Mouse (Mus musculus): ENCODE results near the gene Agbl4. TPM values are rescaled to one million over a fixed set of nuclear protein-coding genes. Genes with fewer than 3 reads are reported as not detected.

Agbl4 gene
- polyA plus RNA-seq, 1 experiment: not detected

GRCm38 (mm10) chr4:110529804-110530203 lies 132.3 kb downstream of the Agbl4 start:
- H3K9me3 ChIP-seq (ENCODE audit: control insufficient read depth, low read length): no peaks in the 10 kb centered on the region
- TF ChIP-seq TAL1 (IDR thresholded peaks at IDR 0.05; ENCODE audit: low read length): no peak
- TF ChIP-seq GATA1 (IDR thresholded peaks at IDR 0.05; ENCODE audit: low read length): no peak
- no peaks in the 10 kb centered on the region for H3K4me1 ChIP-seq (ENCODE audit: control insufficient read depth)
- no peak overlapping the region for H3K4me3 ChIP-seq (replicated peaks)
- no peaks in the 10 kb centered on the region for H3K27me3 ChIP-seq (ENCODE audit: control insufficient read depth)
- no peaks in the 10 kb centered on the region for H3K36me3 ChIP-seq (ENCODE audit: control insufficient read depth)

GRCm38 (mm10) chr4:110549223-110549622 lies 151.8 kb downstream of the Agbl4 start:
- no peaks in the 10 kb centered on the region for H3K36me3 ChIP-seq (ENCODE audit: control insufficient read depth)
- no peak for TF ChIP-seq TAL1 (IDR thresholded peaks at IDR 0.05; ENCODE audit: low read length)
- no peak for TF ChIP-seq GATA1 (IDR thresholded peaks at IDR 0.05; ENCODE audit: low read length)
- no peaks in the 10 kb centered on the region for H3K4me1 ChIP-seq (ENCODE audit: control insufficient read depth)
- no peaks in the 10 kb centered on the region for H3K27me3 ChIP-seq (ENCODE audit: control insufficient read depth)
- no peak overlapping the region for H3K4me3 ChIP-seq (replicated peaks)
- no peaks in the 10 kb centered on the region; the same call in 1 of the 2 replicates for H3K9me3 ChIP-seq (ENCODE audit: control insufficient read depth, low read length)

DNA sequence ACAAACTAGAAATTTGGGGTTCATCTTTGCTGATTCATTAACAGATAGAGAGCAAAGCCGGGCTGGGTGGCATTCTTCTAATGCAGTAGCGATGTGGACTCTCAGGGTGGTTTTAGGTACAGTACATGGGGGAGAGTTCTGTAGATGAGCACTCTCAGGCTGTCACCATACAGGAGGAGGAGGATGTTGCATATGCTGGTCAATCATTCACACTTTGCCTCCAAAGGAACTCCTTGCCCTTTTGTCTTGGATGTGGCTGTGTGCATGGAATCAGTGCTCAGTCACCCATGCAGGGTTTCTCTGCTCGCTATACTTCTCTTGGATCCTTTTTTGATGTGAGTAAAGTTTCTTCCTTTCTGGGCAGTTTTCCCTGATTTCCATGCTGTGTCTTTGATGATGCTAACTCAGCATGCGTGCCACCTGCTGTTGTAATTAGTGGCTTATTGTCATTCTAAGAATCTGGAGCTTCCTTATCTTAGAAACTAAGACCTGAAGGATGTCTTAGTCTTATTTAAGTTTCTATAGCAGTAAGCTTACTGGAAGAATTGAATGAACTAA lies 200.3 kb downstream of the Agbl4 start:
- H3K9me3 ChIP-seq (ENCODE audit: control insufficient read depth, low read length): no peaks in the 10 kb centered on the region
- H3K36me3 ChIP-seq (ENCODE audit: control insufficient read depth): no peaks in the 10 kb centered on the region
- TF ChIP-seq TAL1 (IDR thresholded peaks at IDR 0.05; ENCODE audit: low read length) (no peak), GATA1 (IDR thresholded peaks at IDR 0.05; ENCODE audit: low read length) (no peak)
- H3K4me1 ChIP-seq (ENCODE audit: control insufficient read depth): no peaks in the 10 kb centered on the region
- H3K27me3 ChIP-seq (ENCODE audit: control insufficient read depth): no peaks in the 10 kb centered on the region
- H3K4me3 ChIP-seq (replicated peaks): no peak overlapping the region

DNA sequence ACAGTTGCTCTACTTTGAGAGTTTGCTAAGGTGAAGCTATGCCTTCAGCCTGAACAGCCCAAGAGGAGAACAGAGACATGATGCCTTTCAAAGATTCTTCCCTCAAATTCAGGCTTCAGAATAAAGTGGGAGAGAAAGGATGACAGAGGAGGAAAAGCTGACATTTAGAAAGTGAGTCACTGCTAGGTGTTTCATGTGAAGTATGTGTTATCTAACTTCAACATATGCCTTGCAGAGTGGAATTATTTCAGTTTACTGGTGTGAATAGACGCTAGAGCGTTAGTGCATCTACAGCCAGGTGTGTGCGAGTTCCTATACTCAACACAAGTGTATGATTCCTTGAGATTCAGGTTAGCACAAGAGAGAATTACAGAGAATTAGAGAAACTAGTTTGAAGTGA lies 244.0 kb downstream of the Agbl4 start:
- Histone ChIP-seq H3K36me3 (ENCODE audit: control insufficient read depth) (no peaks in the 10 kb centered on the region), H3K4me1 (ENCODE audit: control insufficient read depth) (no peaks in the 10 kb centered on the region), H3K9me3 (ENCODE audit: control insufficient read depth, low read length) (no peaks in the 10 kb centered on the region), H3K27me3 (ENCODE audit: control insufficient read depth) (no peaks in the 10 kb centered on the region), H3K4me3 (replicated peaks) (no peak overlapping the region)
- TF ChIP-seq TAL1 (IDR thresholded peaks at IDR 0.05; ENCODE audit: low read length) (no peak), GATA1 (IDR thresholded peaks at IDR 0.05; ENCODE audit: low read length) (no peak)

GRCm38 (mm10) chr4:110662940-110663339 lies 265.5 kb downstream of the Agbl4 start:
- no peak overlapping the region for H3K4me3 ChIP-seq (replicated peaks)
- H3K4me1 ChIP-seq (ENCODE audit: control insufficient read depth): no peaks in the 10 kb centered on the region
- no peaks in the 10 kb centered on the region for H3K36me3 ChIP-seq (ENCODE audit: control insufficient read depth)
- no peaks in the 10 kb centered on the region for H3K9me3 ChIP-seq (ENCODE audit: control insufficient read depth, low read length)
- H3K27me3 ChIP-seq (ENCODE audit: control insufficient read depth): no peaks in the 10 kb centered on the region
- TF ChIP-seq GATA1 (IDR thresholded peaks at IDR 0.05; ENCODE audit: low read length) (no peak), TAL1 (IDR thresholded peaks at IDR 0.05; ENCODE audit: low read length) (no peak)

DNA sequence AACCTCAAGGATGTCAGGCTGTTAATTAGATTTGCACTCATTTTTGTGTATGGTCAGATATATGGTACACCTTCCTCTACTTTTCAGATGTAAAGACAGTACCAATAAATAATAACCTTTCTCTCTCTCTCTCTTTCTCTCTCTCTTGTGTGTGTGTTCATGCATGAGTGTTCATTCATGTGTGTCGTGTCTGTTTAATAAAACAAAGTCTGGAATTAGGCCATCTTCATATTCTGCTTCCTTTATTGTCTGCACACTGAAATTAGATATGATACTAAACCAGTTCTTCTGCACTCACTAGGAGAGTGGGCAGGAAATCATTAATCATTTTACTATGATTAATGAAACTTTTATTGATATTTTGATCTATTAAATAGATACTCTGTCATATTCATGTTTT lies 276.7 kb downstream of the Agbl4 start:
- H3K27me3 ChIP-seq (ENCODE audit: control insufficient read depth): no peaks in the 10 kb centered on the region
- TF ChIP-seq TAL1 (IDR thresholded peaks at IDR 0.05; ENCODE audit: low read length): no peak
- no peak for TF ChIP-seq GATA1 (IDR thresholded peaks at IDR 0.05; ENCODE audit: low read length)
- H3K4me1 ChIP-seq (ENCODE audit: control insufficient read depth): no peaks in the 10 kb centered on the region
- no peak overlapping the region for H3K4me3 ChIP-seq (replicated peaks)
- no peaks in the 10 kb centered on the region for H3K36me3 ChIP-seq (ENCODE audit: control insufficient read depth)
- no peaks in the 10 kb centered on the region for H3K9me3 ChIP-seq (ENCODE audit: control insufficient read depth, low read length)

DNA sequence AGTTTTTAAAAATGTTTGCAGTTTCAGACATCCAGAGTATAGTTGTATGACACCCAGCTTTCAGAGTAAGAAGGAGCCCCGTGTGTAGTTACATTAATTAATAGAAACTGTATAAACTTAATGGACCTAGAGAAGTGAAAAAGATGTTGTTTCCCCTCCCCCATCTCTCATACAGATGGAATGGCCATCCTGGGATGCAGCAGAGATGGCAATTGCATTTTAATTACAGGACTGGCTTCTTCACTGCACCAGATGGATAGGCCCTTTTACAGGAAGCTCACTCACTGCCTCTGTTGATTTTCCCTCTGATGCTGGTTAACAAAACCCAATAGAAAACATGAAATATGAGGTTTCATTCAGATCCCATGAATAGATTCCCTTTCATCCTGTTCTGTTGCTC lies 337.7 kb downstream of the Agbl4 start:
- no peak for TF ChIP-seq TAL1 (IDR thresholded peaks at IDR 0.05; ENCODE audit: low read length)
- TF ChIP-seq GATA1 (IDR thresholded peaks at IDR 0.05; ENCODE audit: low read length): no peak
- Histone ChIP-seq H3K4me1 (ENCODE audit: control insufficient read depth) (no peaks in the 10 kb centered on the region), H3K9me3 (ENCODE audit: control insufficient read depth, low read length) (no peaks in the 10 kb centered on the region; the same call in 1 of the 2 replicates), H3K36me3 (ENCODE audit: control insufficient read depth) (no peaks in the 10 kb centered on the region), H3K4me3 (replicated peaks) (no peak overlapping the region), H3K27me3 (ENCODE audit: control insufficient read depth) (no peaks in the 10 kb centered on the region)

- H3K27me3 ChIP-seq (ENCODE audit: control insufficient read depth): no peaks in the 10 kb centered on the region
- no peak overlapping the region for H3K4me3 ChIP-seq (replicated peaks)
- TF ChIP-seq GATA1 (IDR thresholded peaks at IDR 0.05; ENCODE audit: low read length) (no peak), TAL1 (IDR thresholded peaks at IDR 0.05; ENCODE audit: low read length) (no peak)
- H3K9me3 ChIP-seq (ENCODE audit: control insufficient read depth, low read length): peaks cover 2% of the 10 kb centered on the region; the same call in 1 of the 2 replicates
- H3K36me3 ChIP-seq (ENCODE audit: control insufficient read depth): no peaks in the 10 kb centered on the region
- no peaks in the 10 kb centered on the region for H3K4me1 ChIP-seq (ENCODE audit: control insufficient read depth)
Measured at GRCm38 (mm10) chr4:110757941-110758340, 360.5 kb downstream of the Agbl4 start.

- TF ChIP-seq GATA1 (IDR thresholded peaks at IDR 0.05; ENCODE audit: low read length) (no peak), TAL1 (IDR thresholded peaks at IDR 0.05; ENCODE audit: low read length) (no peak)
- Histone ChIP-seq H3K4me3 (replicated peaks) (no peak overlapping the region), H3K4me1 (ENCODE audit: control insufficient read depth) (no peaks in the 10 kb centered on the region), H3K36me3 (ENCODE audit: control insufficient read depth) (no peaks in the 10 kb centered on the region), H3K9me3 (ENCODE audit: control insufficient read depth, low read length) (no peaks in the 10 kb centered on the region), H3K27me3 (ENCODE audit: control insufficient read depth) (no peaks in the 10 kb centered on the region)
Measured at GRCm38 (mm10) chr4:110788596-110788995, 391.1 kb downstream of the Agbl4 start.

- TF ChIP-seq GATA1 (IDR thresholded peaks at IDR 0.05; ENCODE audit: low read length) (no peak), TAL1 (IDR thresholded peaks at IDR 0.05; ENCODE audit: low read length) (no peak)
- Histone ChIP-seq H3K27me3 (ENCODE audit: control insufficient read depth) (no peaks in the 10 kb centered on the region), H3K9me3 (ENCODE audit: control insufficient read depth, low read length) (peaks cover 4% of the 10 kb centered on the region; the same call in 1 of the 2 replicates), H3K4me1 (ENCODE audit: control insufficient read depth) (no peaks in the 10 kb centered on the region), H3K4me3 (replicated peaks) (no peak overlapping the region), H3K36me3 (ENCODE audit: control insufficient read depth) (no peaks in the 10 kb centered on the region)
Measured at GRCm38 (mm10) chr4:110799902-110800301, 402.4 kb downstream of the Agbl4 start.

All from erythroblast, embryonic 14.5 days (primary cell).